Mouse (Mus musculus) liver (tissue): Measurements from ENCODE around the gene Rtbdn.

Experiments used
- DNase-seq: peaks from one replicate; pipeline ENCODE4 v3.0.0-alpha.2; 2020; ENCODE audit warnings: mixed read lengths

The Rtbdn gene

GRCm38 (mm10) chr8:84965731-84966291, 19.0 kb downstream of the Rtbdn start:
- DNase-seq: peak; percentile 98

DNA sequence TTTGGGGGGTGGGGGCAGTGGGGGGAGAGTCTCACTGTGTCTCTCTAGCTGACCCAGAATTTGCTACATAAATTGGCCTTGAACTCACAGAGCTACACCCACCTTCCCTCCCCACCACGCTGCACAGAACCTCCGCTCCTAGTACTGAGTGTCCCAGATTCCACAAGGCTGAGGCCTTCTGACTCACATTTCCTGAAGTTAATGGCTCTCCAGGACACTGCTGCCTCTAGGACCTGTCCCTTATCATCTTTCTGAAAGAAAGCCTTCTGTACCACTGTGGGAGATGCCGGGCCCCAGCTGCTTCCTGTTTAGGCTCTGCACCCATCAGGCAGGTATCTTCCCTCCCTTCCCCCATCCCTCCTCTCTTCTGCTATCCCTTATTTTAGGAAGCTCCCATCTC, 19.8 kb downstream of the Rtbdn start:
- DNase-seq: peak; percentile 65

DNA sequence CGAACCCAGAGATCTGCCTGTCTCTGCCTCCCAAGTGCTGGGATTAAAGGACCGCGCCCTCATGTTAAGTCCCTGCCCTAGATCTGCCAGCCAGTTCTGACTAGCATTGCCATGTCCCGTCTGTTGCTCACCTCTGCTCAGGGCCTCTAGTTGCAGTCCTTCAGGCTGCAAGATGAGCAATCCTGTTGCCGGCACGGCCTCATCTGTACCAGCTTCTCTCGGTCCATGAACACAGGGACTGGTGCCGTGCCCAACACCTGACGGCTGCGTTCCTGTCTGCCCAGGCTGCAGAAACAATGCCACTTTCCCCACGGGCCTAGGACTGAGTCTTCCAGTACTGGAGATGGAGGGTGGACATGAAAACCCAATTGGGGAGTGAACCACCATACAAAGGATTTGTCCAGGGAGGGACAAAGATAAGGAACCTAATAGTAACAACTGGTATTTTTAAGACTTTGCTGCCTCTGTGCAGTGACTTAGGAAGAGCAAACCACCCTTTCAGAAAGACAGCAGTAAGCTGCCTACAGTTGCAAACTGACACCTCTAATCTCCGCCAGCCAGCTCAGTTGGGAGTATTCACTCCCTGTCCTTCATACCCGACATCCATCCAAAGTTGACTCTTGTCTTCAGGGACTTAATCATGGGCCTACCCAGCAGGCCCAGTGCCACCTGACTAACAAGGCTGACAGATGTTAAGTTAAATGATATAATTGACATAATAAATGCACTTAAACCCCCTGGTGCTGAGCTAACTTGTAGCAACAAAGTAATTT, 20.9 kb downstream of the Rtbdn start:
- peak; percentile 47 for DNase-seq

GRCm38 (mm10) chr8:84968650-84969049, 21.9 kb downstream of the Rtbdn start:
- peak; percentile 39 for DNase-seq

GRCm38 (mm10) chr8:84969241-84970134, 22.7 kb downstream of the Rtbdn start, which contains the start of the genes Gm49661, Prdx2 and Rnaseh2a:
Gene Gm49661 (minus strand): TSS chr8:84969433.
Gene Prdx2 (plus strand): TSS chr8:84969587.
Gene Rnaseh2a (minus strand): TSS chr8:84969767.
- peak; percentile 95 for DNase-seq

- peak; percentile 39 for DNase-seq
These were observed 23.5 kb downstream of the Rtbdn start for GRCm38 (mm10) chr8:84970135-84970790.

DNA sequence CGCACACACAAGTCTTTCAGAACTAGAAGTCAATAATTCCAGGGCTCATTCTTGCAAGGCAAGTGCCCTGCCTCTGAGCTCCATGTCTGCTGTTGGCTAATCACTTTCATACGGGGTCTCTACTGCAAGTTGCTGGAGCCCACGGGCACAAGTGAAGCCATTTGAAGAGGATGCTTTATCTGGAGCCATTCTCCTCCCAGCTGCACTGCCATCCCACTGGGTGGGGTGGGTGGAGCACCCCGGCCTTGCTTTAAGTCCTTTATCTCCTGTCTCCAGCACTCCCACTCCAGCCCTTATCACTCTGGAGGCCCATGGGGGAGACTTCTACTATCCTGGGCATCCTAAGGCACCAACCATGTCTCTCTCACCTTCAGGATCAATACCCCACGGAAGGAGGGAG, 24.1 kb downstream of the Rtbdn start:
- peak; percentile 93 for DNase-seq

DNA sequence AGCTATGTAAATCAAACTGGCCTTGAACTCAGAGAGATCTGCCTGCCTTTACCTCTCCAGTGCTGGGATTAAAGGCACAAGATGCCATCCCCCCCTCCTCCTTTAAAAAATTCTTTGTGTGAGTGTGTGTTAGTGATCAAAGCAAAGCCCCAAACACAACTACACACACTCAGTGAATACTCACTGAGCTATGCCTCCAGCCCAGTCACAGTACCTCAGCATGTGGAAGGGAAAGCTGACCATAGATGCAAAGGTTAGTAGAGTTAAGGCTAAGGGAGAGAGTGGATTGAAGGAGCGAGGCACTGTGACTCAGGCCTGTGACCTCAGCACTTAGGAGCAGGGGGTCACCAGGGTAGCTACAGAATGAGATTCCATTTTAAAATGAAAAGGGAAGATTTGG, 26.3 kb downstream of the Rtbdn start:
- no peak for DNase-seq

DNA sequence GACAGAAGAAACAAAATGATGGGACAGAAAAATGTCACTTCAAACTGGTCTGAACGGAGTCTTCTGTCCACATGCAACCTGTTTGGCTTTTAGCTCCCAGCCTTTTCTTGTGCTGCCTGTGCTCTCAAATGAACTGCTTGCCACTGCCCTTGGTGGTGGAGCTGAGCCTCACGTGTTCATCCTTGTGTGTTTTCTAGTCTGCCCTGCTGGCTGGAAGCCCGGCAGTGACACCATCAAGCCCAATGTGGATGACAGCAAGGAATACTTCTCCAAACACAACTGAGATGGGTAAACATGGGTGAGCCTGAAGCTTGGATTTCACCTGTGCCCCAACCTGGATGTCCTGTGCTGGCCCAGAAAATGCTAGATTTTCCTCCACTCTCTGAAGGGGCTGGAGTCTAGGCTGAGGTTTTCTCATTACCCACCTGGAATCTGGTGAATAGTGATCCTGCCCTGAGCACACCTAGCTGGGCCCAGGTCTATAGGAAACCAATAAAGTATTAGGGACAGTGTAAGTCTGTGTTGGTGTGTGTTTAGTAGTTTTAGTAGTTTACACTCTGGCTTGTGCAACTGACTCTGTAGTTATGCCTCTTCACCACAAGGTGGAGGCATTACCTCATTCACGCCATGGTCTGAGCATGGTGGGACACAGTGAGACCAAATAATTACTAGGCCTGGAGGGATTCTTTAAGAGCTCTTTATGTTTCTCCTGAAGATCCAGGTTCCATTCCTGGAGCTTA, 27.2 kb downstream of the Rtbdn start:
- peak; percentile 48 for DNase-seq

DNA sequence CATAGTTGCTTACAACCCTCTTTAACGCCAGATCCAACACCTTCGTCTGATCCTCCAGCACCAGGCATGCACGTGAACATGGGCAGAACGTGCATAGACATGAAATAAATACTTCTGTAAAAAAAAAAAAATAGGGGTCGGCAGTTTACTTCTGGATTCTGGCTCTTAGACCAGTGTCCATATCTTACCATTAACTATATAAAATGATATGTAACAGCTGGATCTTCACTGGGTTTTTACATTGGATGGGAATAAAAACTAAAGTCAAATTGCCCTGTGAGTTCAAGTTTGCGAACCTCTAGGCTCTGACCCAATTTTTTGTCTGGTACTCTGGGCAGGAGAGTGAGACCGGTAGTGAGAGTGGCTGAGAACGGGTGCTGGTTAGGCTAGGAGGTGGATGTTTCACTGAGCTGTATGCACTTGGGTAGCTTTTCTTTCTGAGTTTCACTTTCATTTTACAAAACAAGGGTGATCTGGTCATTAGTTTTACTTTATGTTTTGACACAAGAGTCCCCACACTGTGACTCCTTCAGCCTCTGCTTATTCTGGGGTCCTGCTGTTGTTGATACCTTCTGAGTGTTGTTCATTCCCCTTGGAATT, 27.9 kb downstream of the Rtbdn start:
- DNase-seq: no peak

DNA sequence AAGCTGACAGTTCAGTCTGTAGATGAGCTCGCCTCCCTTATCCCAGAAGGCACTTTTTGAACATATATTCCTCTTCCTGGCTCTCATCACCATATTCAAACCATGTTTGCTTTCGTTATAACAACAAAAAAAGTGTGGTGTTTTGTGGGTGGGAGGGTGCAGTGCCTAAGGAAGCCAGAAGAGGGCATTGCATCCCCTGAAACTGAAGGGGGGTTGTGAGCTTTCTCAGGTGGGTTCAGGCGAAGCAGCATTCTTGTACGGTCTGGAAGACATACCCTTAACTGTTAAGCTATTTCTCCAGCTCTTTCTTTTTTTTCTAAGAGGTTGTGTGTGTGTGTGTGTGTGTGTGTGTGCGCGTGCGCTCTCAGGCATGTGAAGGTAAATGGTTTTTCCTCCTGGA, 28.6 kb downstream of the Rtbdn start:
- DNase-seq: peak; percentile 78

DNA sequence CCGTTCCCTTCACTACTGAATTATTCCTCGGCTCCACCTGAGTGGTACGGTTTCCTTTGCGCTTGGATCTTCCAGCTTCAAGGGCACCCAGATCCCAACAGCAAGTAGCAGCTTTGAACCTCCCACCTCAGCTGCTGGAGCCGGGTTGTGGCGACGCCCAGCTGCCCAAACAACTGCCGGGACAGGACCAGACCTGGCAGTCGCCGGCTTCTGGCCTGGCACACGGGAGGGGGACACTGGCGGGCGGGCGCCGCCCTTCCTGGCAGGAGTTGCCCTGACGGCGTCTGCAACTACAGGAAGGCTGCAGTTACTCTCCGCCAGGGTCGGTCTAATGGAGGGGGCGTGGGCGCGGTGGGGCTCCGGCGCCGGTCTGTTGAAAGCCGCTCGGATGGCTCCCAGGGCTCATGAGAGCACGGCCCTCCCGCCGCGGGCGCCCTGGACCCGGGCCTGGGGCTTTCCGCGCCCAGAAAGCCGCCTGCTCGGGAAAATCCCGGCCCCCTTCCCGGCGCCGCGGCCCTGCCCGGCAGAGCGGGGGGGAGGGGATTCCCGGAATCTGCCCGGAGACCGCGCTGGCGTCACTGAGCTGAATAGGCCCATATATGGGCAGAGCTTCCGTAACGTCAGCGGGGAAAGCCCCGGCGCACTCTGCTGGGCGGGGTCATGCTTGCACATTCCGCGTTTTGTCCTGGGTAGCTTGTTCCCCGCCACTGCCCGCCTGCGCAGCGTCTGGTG, 29.4 kb downstream of the Rtbdn start:
- peak; percentile 96 for DNase-seq

DNA sequence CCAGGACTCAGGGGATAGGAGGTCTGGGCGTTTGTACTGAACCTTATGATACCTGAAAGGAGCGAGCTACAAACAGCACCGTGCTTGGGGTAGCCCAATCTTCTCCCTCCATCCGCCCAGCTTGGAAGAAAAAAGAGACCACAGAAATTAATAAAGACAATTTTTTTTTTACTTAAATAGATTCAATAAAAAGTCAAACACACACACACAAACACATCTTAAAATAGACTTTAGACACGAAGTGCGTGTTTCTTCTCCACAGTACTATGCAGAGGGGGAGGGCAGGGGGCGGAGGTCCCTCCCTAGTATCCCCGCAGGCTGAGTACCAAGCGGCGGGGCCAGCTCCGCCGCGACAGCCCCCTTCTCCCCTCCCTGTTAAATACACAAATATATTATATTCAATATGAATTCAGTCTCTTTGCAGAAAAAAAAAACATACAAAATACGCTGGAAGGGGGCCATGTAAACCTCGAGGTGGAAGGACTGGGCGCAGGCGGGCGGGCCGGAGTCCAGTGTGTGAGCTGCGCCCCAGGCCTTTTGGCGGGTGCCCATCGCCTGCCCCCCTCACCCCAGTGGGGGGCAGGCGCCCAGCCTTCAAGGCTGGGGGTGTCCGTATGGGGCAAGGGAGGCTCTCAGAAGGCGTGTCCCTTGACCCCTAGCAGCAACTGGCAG, 30.1 kb downstream of the Rtbdn start:
- no peak for DNase-seq

DNA sequence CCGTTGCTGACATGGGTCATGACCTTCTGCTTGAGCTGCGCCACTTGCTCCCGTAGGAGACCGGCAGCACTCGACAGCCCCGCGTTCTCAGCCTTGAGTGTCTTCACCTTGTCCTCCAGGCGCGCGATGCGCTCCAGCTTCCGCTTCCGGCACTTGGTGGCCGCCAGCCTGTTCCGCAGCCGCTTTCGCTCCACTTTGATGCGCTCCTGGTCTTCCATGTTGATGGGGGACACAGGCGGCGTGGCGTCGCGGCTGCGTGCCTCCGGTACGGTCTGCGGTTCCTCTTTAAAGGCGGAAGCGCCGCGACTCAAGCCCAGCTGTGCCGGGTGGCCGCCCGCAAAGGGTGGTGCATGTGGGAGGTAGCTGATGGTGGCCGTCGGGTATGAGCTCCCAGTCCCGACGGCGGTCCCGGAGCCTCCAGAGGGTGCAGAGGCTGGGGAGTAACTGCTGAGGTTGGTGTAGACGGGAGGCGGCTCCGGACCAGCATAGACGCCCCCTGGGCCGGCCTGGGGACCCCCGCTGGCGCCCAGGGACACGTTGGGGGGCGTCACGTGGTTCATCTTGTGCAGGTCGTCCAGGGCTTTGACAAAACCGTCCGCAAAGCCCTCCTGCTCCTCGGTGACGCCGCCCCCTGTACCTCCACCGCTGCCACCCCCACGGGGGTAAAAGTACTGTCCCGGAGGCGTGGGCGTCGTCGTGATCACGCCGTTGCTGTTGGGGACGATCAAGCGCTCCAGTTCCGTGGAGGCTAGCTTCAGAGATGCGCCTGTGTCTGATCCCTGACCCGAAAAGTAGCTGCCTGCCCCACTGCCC, 30.9 kb downstream of the Rtbdn start:
- DNase-seq: peak; percentile 74

- peak; percentile 89 for DNase-seq
These were observed 31.6 kb downstream of the Rtbdn start, which contains the start of gene Junb for GRCm38 (mm10) chr8:84978248-84978940. Gene Junb (minus strand): TSS chr8:84978718.

DNA sequence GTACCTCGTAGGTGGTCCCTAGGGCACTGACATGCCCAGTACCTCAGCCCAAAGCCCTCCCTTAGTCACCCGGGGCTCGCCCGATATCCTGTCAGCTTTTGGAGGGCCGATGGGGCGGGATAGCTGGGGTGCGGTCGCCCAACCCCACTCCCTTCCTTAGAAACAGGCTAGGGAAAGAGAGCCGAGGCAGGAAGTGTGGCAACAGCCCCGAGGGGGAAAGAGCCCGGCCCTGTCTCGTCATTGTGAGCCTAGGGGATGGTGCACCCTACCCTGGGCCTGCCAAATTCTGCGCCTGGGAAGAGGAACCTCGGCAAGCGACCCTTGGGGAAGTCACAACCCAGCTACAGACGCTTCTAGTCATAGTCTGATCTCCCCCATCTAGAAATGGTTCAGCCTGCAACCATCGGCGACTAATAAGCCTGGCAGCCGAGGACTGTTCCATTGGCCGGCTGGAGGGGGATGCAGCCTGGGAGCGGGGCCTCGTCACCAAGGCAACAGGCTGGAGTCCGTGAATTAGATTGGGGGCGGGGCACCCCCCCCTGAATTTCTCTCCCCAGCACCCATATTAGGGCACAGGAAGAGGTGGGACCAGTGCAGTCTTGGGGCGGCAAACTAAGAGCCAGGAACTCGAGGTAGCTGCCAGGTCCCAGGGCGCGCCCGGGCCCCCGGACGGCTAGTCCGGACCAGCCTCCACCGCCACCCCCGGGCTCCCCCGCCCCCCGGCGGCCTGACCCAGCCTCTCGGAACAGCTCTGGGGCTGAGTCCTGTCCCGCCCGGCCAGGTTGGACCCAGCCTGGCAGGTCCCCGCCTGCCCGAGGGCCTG, 33.0 kb downstream of the Rtbdn start:
- DNase-seq: peak; percentile 91

GRCm38 (mm10) chr8:84980622-84981358, 34.0 kb downstream of the Rtbdn start:
- peak; percentile 51 for DNase-seq
